Mouse (Mus musculus) ES-E14 (cell line): ENCODE results near the gene Ltbp3.

Experiments
- MAFK ChIP-seq: IDR thresholded peaks from 2 replicates; pipeline ENCODE4 v1.6.1; 2014; ENCODE audit warnings: mild to moderate bottlenecking, low read depth, low read length, inconsistent platforms; ENCODE audit not compliant: insufficient read depth
- ZC3H11A ChIP-seq: IDR thresholded peaks from 2 replicates; pipeline ENCODE4 v1.6.1; 2012; ENCODE audit warnings: low read depth, mild to moderate bottlenecking, inconsistent platforms, low read length, borderline replicate concordance

- TF ChIP-seq ZC3H11A: no peak
- TF ChIP-seq MAFK: no peak
These were observed 19.5 kb upstream of the Ltbp3 start for GRCm38 (mm10) chr19:5721233-5721632.
